Mouse (Mus musculus) limb, embryonic 12.5 days (tissue): ENCODE measurements around the gene Gm7168. TPM values are rescaled to one million over a fixed set of nuclear protein-coding genes. Genes with fewer than 3 reads are reported as not detected.
"Not testable (repeated sequence)": the region's sequence is repeated elsewhere in the genome, so short reads cannot be mapped to it uniquely, and the experiment has no call there.

Experiments used
- ATAC-seq: fragments of 200-750 bp; cut with Nextera tagmentation; 2 replicates; pipeline ENCODE4 v1.8.0; 2017; ENCODE audit warnings: low read depth, moderate TSS enrichment; ENCODE audit not compliant: insufficient number of reproducible peaks, insufficient read depth, low FRiP score, low TSS enrichment
- H3K27ac ChIP-seq: fragments of 300-500 bp; sonication (generic); 2 replicates; pipeline ENCODE4 v1.5.1; 2016; ENCODE audit warnings: mild to moderate bottlenecking, moderate library complexity
- H3K27me3 ChIP-seq: fragments of 300-500 bp; sonication (generic); 2 replicates; pipeline ENCODE4 v1.6.1; 2016; ENCODE audit warnings: mild to moderate bottlenecking, moderate library complexity
- H3K36me3 ChIP-seq: fragments of 300-500 bp; sonication (generic); 2 replicates; pipeline ENCODE4 v1.6.1; 2016; ENCODE audit warnings: mild to moderate bottlenecking, moderate library complexity
- H3K4me1 ChIP-seq: fragments of 300-500 bp; sonication (generic); replicated peaks from 2 replicates; pipeline ENCODE4 v1.6.1; 2016
- H3K4me2 ChIP-seq: fragments of 300-500 bp; sonication (generic); 2 replicates; pipeline ENCODE4 v1.6.1; 2016; ENCODE audit warnings: mild to moderate bottlenecking, moderate library complexity
- H3K4me3 ChIP-seq: fragments of 300-500 bp; sonication (generic); replicated peaks from 2 replicates; pipeline ENCODE4 v1.5.1; 2016; ENCODE audit warnings: mild to moderate bottlenecking
- H3K9ac ChIP-seq: fragments of 300-500 bp; sonication (generic); replicated peaks from 2 replicates; pipeline ENCODE4 v1.6.1; 2016; ENCODE audit warnings: mild to moderate bottlenecking, moderate library complexity
- H3K9me3 ChIP-seq: fragments of 300-500 bp; sonication (generic); 2 replicates; pipeline ENCODE4 v1.6.1; 2016; ENCODE audit warnings: mild to moderate bottlenecking, moderate library complexity
- WGBS: fragments of 180-500 bp; shearing (Covaris S2); methylation state at CpG from one replicate; pipeline ENCODE4 v1.1.7; 2016; 5-methylcytosine and 5-hydroxymethylcytosine counted together
- polyA plus RNA-seq: library from polyadenylated mRNA; unstranded; fragments of >200 nt; fragmentation: Nextera tagmentation; extraction: Ambion mirVana; gene quantifications from 2 replicates; pipeline ENCODE4 v1.2.1, GENCODE M21; 2016

The Gm7168 gene
- polyA plus RNA-seq = not detected in 2 replicates

- H3K27ac ChIP-seq, H3K4me3 ChIP-seq, H3K9me3 ChIP-seq, H3K4me2 ChIP-seq, H3K4me1 ChIP-seq, H3K36me3 ChIP-seq, H3K9ac ChIP-seq, ATAC-seq, H3K27me3 ChIP-seq: not testable (repeated sequence)
- 86% methylated on average over 1 of the region's 2 CpGs for WGBS
Measured at GRCm38 (mm10) chr17:13948073-13948472, at the start of gene Gm7168. Gm7168 (plus strand) TSS chr17:13948373.

- no peaks in the 10 kb centered on the region for H3K9me3 ChIP-seq
- H3K4me3 ChIP-seq = no peak overlapping the region
- ATAC-seq = no peak
- H3K4me2 ChIP-seq = no peak overlapping the region
- H3K4me1 ChIP-seq = no peaks in the 10 kb centered on the region
- no peaks in the 10 kb centered on the region for H3K27me3 ChIP-seq
- WGBS = 82% methylated on average over 17 of the region's 17 CpGs
- H3K36me3 ChIP-seq = peaks cover 43% of the 10 kb centered on the region
- no peak overlapping the region for H3K9ac ChIP-seq
- no peak overlapping the region for H3K27ac ChIP-seq
Measured at GRCm38 (mm10) chr17:13898838-13899237, 49.3 kb upstream of the Gm7168 start.

- no peak for ATAC-seq
- Histone ChIP-seq H3K4me1 (no peaks in the 10 kb centered on the region), H3K4me2 (no peak overlapping the region), H3K36me3 (peaks cover 47% of the 10 kb centered on the region), H3K9ac (no peak overlapping the region), H3K9me3 (no peaks in the 10 kb centered on the region), H3K4me3 (no peak overlapping the region), H3K27me3 (no peaks in the 10 kb centered on the region), H3K27ac (no peak overlapping the region)
- WGBS = 87% methylated on average over 7 of the region's 7 CpGs
Measured at GRCm38 (mm10) chr17:13899241-13899640, 48.9 kb upstream of the Gm7168 start.

GRCm38 (mm10) chr17:13903793-13904192, 44.4 kb upstream of the Gm7168 start:
- H3K9ac ChIP-seq = no peak overlapping the region
- no peak overlapping the region for H3K27ac ChIP-seq
- H3K9me3 ChIP-seq = no peaks in the 10 kb centered on the region
- WGBS = 81% methylated on average over 8 of the region's 8 CpGs
- no peaks in the 10 kb centered on the region for H3K4me1 ChIP-seq
- H3K27me3 ChIP-seq = no peaks in the 10 kb centered on the region
- ATAC-seq = no peak
- H3K36me3 ChIP-seq = peaks cover 53% of the 10 kb centered on the region
- no peak overlapping the region for H3K4me3 ChIP-seq
- H3K4me2 ChIP-seq = no peak overlapping the region

DNA sequence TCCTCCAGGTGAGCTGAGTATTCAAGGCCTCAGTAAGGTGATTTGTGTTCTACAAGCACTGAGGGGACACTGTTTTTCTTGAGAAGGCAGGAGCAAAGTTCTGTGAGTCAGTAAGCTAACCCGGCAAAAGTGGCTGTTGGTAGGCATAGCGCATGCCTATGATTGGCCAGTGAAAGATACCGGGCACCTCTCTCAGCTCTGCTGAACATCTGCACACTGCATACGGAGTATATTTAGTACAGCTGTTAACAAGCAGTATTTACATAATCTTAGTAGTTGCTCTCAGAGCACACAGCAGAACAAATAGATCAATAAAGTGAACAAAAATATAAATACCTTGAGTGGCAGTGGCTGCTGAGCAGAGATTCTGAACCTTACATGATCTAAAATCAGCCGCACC, 41.1 kb upstream of the Gm7168 start:
- H3K4me1 ChIP-seq = no peaks in the 10 kb centered on the region
- H3K4me3 ChIP-seq = no peak overlapping the region
- H3K27me3 ChIP-seq = no peaks in the 10 kb centered on the region
- no peaks in the 10 kb centered on the region for H3K9me3 ChIP-seq
- no peak overlapping the region for H3K9ac ChIP-seq
- H3K36me3 ChIP-seq = peaks cover 38% of the 10 kb centered on the region
- ATAC-seq = no peak
- H3K27ac ChIP-seq = no peak overlapping the region
- H3K4me2 ChIP-seq = no peak overlapping the region
- 95% methylated on average over 5 of the region's 5 CpGs for WGBS

DNA sequence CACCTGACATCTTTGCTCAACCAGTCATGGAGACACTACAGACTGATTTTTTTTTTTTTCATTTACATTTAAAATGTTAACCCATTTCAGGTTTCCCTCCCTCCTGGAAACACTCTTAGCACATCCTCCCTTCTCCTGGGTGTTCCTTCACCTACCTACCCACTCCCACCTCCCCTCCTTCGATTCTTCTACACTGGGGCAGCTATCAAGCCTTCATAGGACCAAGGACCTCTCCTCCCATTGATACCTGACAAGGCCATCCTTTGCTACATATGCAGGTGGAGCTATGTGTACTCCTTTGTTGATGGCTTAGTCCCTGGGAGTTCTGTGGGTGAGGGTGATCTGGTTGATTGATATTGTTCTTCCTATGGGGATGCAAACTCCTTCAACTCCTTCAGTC, 40.5 kb upstream of the Gm7168 start:
- Histone ChIP-seq H3K9ac (no peak overlapping the region), H3K9me3 (no peaks in the 10 kb centered on the region), H3K36me3 (peaks cover 35% of the 10 kb centered on the region), H3K4me2 (no peak overlapping the region), H3K27ac (no peak overlapping the region), H3K4me3 (no peak overlapping the region), H3K27me3 (no peaks in the 10 kb centered on the region), H3K4me1 (no peaks in the 10 kb centered on the region)
- ATAC-seq = no peak
- WGBS = 78% methylated on average over 1 of the region's 1 CpGs

GRCm38 (mm10) chr17:13913951-13914350, 34.2 kb upstream of the Gm7168 start:
- ATAC-seq = 0 out of 2 replicates have a peak, but pooled peaks have one; percentile 40
- no peaks in the 10 kb centered on the region for H3K36me3 ChIP-seq
- 43% methylated on average over 4 of the region's 4 CpGs for WGBS

DNA sequence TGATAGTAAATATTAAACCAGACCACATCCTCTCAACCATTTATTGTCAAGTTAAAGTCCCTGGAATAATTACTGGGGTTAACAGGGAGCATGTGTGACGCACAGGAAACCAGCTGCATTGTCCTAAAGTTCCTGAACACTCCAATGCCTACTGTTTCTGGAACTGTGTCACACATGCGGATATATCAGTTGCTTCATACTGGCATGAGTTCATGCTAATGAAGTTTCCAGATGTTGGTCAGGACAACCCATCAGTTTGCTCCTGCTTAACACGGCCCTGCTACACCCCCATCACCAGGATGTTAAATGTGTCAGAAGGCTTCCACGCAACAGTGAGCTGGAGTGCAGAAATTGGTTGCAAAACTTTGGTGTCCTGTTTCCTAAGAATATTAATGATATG, 33.6 kb upstream of the Gm7168 start:
- peak; percentile 65 for ATAC-seq
- Histone ChIP-seq H3K4me2 (no peak overlapping the region), H3K4me1 (peaks cover 7% of the 10 kb centered on the region; the same call in 1 of the 2 replicates), H3K27me3 (no peaks in the 10 kb centered on the region), H3K27ac (no peak overlapping the region), H3K4me3 (no peak overlapping the region), H3K36me3 (no peaks in the 10 kb centered on the region), H3K9ac (no peak overlapping the region), H3K9me3 (no peaks in the 10 kb centered on the region)
- WGBS = 34% methylated on average over 4 of the region's 4 CpGs

More at GRCm38 (mm10) chr17:13913951-13914350, 34.2 kb upstream of the Gm7168 start:
- Histone ChIP-seq H3K4me3 (no peak overlapping the region), H3K4me1 (peaks cover 7% of the 10 kb centered on the region; the same call in 1 of the 2 replicates), H3K9me3 (no peaks in the 10 kb centered on the region), H3K4me2 (no peak overlapping the region), H3K9ac (no peak overlapping the region), H3K27ac (0 out of 2 replicates have a peak overlapping the region, but pooled peaks have one; percentile 23), H3K27me3 (no peaks in the 10 kb centered on the region)

- Histone ChIP-seq H3K36me3 (no peaks in the 10 kb centered on the region), H3K27ac (peak overlapping the region; percentile 45; the same call in 1 of the 2 replicates), H3K4me3 (no peak overlapping the region), H3K27me3 (no peaks in the 10 kb centered on the region), H3K4me1 (peaks cover 9% of the 10 kb centered on the region), H3K4me2 (no peak overlapping the region), H3K9me3 (no peaks in the 10 kb centered on the region), H3K9ac (no peak overlapping the region)
- 62% methylated on average over 2 of the region's 2 CpGs for WGBS
- ATAC-seq = no peak
Measured at GRCm38 (mm10) chr17:13920771-13921170, 27.4 kb upstream of the Gm7168 start.

DNA sequence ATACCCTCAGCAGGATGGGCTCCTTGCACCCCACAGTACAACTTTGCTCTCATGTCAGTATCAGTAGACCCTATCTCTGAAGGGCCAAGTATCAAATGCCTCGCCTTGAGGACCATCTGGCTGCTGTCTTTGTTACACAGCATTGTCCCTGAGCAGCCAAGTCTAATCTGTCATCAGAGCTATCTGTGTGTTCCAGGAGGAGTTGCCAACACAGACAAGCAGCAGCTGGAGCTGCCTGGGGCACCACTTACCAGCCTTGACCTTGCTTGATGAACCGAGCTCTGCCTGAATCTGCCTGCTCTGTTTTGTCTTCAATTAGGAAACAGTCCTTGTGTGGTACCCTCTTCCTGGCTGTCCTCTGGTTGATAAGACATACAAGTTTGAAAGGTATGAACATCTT, 24.8 kb upstream of the Gm7168 start:
- WGBS = 84% methylated on average over 2 of the region's 2 CpGs
- Histone ChIP-seq H3K9ac (no peak overlapping the region), H3K4me3 (no peak overlapping the region), H3K36me3 (no peaks in the 10 kb centered on the region), H3K27me3 (no peaks in the 10 kb centered on the region), H3K9me3 (no peaks in the 10 kb centered on the region), H3K27ac (no peak overlapping the region), H3K4me2 (no peak overlapping the region), H3K4me1 (peaks cover 9% of the 10 kb centered on the region)
- no peak for ATAC-seq

DNA sequence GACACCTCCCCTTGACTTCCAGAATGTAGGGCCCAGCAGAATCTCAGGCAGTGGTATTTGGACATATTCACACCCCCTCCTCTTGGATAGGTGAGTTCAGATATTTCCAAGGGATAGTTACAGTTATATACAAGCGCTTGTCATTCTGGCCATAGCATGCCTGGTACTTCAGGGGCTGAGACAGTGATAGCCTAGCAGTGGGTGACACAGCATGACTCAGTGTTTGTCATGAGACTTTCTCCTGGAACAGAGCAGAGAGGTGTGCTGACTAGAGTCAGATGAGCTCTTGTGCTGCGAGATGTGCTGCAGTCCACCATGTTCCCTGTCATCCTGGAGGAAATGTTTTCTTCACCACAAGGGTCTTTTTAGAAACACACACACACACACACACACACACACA, 23.6 kb upstream of the Gm7168 start:
- no peaks in the 10 kb centered on the region for H3K27me3 ChIP-seq
- no peak overlapping the region for H3K4me3 ChIP-seq
- H3K9me3 ChIP-seq = no peaks in the 10 kb centered on the region
- H3K36me3 ChIP-seq = no peaks in the 10 kb centered on the region
- no peak for ATAC-seq
- no peak overlapping the region for H3K4me2 ChIP-seq
- WGBS = 83% methylated on average over 2 of the region's 2 CpGs
- no peak overlapping the region for H3K27ac ChIP-seq
- no peak overlapping the region for H3K9ac ChIP-seq
- H3K4me1 ChIP-seq = peaks cover 9% of the 10 kb centered on the region

DNA sequence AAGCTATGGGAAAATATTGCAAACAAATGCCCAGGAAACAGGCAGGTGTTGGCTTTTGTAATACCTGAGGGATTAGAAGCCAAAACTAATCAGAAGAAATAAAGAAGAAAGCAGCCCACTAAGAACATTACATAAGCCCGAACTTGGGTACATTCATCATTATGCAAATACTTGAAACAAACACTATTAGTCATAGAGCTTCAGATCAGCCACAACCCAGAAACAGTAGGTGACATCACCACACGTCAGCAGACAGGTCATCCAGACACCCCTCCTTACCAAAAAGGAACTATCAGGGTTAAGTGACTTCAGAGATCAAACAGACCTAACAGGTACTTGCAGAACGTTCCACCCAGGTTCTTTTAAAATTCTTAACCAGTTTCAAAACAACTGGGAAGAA, 22.2 kb upstream of the Gm7168 start:
- Histone ChIP-seq H3K4me3 (no peak overlapping the region), H3K36me3 (no peaks in the 10 kb centered on the region), H3K4me1 (peaks cover 6% of the 10 kb centered on the region), H3K4me2 (no peak overlapping the region), H3K9me3 (no peaks in the 10 kb centered on the region), H3K27ac (no peak overlapping the region), H3K9ac (no peak overlapping the region), H3K27me3 (no peaks in the 10 kb centered on the region)
- 63% methylated on average over 3 of the region's 3 CpGs for WGBS
- no peak for ATAC-seq
